Mouse (Mus musculus): ENCODE data around the gene Dock4. TPM values are rescaled to one million over a fixed set of nuclear protein-coding genes. Genes with fewer than 3 reads are reported as not detected.

Gene Dock4
- polyA plus RNA-seq, 1 experiment: 2.3 TPM

DNA sequence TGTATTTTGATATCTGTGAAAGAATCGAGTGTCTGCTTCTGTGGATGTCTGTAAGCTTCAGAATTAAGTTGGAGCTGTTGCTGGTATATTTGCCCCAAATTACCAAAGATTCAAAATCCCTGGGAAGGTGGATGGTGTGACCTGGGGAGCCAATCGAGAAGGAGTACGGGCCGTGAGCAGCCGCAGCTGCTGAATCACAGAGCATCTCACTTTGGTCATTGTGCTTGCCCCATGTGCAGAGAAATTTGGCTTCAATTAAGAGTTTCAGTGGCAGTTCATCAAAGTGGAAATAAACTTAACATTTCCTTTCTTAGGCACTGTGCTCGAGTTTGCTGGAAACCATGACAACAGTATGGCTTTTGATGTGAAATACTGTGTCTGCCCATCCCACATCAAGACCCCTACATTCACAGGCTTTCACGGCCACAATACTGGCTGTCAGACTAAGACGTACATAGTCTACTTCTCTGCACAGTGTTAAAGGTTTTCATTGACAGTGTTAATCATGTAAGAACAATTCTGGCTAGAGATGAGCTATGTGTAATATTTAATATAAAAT, 321.6 kb downstream of the Dock4 start:
- WGBS: 83% methylated on average over 8 of the region's 8 CpGs
- DNase-seq: no peak

DNA sequence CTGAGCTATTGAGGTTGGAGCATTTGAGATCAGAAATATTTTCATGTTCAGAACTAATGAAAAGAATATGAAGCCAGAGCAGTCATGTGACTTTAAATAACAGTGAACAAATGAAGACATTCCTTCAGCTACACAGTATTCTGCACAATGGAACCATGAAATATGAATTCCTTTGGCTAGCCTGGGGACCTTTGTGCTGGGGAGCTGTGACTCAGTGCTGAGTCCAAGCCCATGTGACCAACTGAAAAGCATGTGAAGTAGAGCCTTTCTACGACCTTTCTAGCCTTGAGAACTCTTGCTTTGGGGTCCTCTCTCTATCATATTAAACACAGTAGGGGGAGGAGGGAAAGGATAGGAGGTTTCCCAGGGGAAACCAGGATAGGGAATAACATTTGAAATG, 327.3 kb downstream of the Dock4 start:
- no peaks in the 10 kb centered on the region for H3K27me3 ChIP-seq (ENCODE audit: control insufficient read depth, insufficient read depth, low read length)
- no peaks in the 10 kb centered on the region for H3K36me3 ChIP-seq (ENCODE audit: control insufficient read depth, insufficient read depth, low read length)
- DNase-seq: no peak
- H3K4me1 ChIP-seq (replicated peaks; ENCODE audit: control insufficient read depth, insufficient read depth, low read length): no peaks in the 10 kb centered on the region
- H3K4me3 ChIP-seq (ENCODE audit: control insufficient read depth, insufficient read depth, low read length): no peak overlapping the region
- WGBS: 95% methylated on average over 1 of the region's 1 CpGs
- TF ChIP-seq CTCF (IDR thresholded peaks at IDR 0.05; ENCODE audit: borderline replicate concordance, control insufficient read depth, extremely low read depth, insufficient read depth, low read length, poor library complexity): no peak
- no peak for TF ChIP-seq POLR2A (IDR thresholded peaks at IDR 0.05; ENCODE audit: control insufficient read depth, extremely low read depth, insufficient read depth, low read length, poor library complexity)
- no peak overlapping the region for H3K27ac ChIP-seq (ENCODE audit: control insufficient read depth, insufficient read depth, low read length)

More for the DNA sequence above, 321.6 kb downstream of the Dock4 start:
- Histone ChIP-seq H3K4me3 (ENCODE audit: control insufficient read depth, insufficient read depth, low read length) (no peak overlapping the region), H3K27me3 (ENCODE audit: control insufficient read depth, insufficient read depth, low read length) (no peaks in the 10 kb centered on the region), H3K36me3 (ENCODE audit: control insufficient read depth, insufficient read depth, low read length) (no peaks in the 10 kb centered on the region), H3K4me1 (replicated peaks; ENCODE audit: control insufficient read depth, insufficient read depth, low read length) (no peaks in the 10 kb centered on the region), H3K27ac (ENCODE audit: control insufficient read depth, insufficient read depth, low read length) (no peak overlapping the region)
- no peak for TF ChIP-seq POLR2A (IDR thresholded peaks at IDR 0.05; ENCODE audit: control insufficient read depth, extremely low read depth, insufficient read depth, low read length, poor library complexity)
- TF ChIP-seq CTCF (IDR thresholded peaks at IDR 0.05; ENCODE audit: borderline replicate concordance, control insufficient read depth, extremely low read depth, insufficient read depth, low read length, poor library complexity): no peak

DNA sequence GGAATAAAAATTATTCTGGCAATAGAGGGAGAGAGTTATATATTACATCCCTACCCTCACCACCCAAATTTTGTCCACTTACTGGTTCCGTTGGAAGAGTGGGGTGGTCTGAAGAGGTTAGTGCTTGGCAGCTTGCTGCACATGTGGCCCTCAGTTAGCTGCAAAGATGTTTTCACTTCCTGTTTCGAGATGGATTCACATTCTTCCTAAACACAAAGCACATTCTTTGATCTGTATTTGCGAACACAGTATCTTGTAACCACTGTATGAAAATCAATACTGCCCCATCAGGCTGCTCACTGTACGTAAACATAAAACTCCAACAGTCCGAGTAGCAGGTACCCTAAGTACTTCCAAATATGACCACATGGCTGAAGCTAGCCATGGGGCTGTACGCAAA, 335.8 kb downstream of the Dock4 start:
- H3K4me1 ChIP-seq (replicated peaks; ENCODE audit: control insufficient read depth, insufficient read depth, low read length): no peaks in the 10 kb centered on the region
- no peak overlapping the region for H3K4me3 ChIP-seq (ENCODE audit: control insufficient read depth, insufficient read depth, low read length)
- 84% methylated on average over 6 of the region's 6 CpGs for WGBS
- no peaks in the 10 kb centered on the region for H3K27me3 ChIP-seq (ENCODE audit: control insufficient read depth, insufficient read depth, low read length)
- H3K36me3 ChIP-seq (ENCODE audit: control insufficient read depth, insufficient read depth, low read length): no peaks in the 10 kb centered on the region
- H3K27ac ChIP-seq (ENCODE audit: control insufficient read depth, insufficient read depth, low read length): no peak overlapping the region
- DNase-seq: no peak
- TF ChIP-seq POLR2A (IDR thresholded peaks at IDR 0.05; ENCODE audit: control insufficient read depth, extremely low read depth, insufficient read depth, low read length, poor library complexity): no peak
- TF ChIP-seq CTCF (IDR thresholded peaks at IDR 0.05; ENCODE audit: borderline replicate concordance, control insufficient read depth, extremely low read depth, insufficient read depth, low read length, poor library complexity): no peak

DNA sequence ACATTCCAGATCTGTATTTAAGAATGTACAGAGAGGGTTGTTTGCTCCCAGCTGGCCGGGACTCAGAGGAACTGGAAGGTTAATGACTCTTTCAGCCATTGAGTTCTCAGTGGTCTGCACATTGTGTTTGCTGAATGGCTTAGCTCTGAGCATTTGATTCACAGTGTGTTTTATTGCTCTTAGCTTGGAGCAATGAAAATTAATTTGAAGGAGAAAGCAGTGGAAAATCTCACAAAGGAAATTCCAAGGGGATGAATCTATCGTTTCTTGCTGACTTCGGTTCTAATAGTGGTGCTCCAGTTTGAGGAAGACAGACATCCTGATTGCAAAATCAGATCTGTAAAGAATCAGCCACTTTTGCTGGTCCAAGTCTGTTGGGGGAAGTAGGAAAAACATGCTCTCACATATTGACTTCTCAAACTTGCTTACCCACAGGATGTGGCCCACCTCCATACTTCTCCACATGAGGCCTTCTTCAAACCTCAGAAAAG, 342.9 kb downstream of the Dock4 start:
- no peak overlapping the region for H3K27ac ChIP-seq (ENCODE audit: control insufficient read depth, insufficient read depth, low read length)
- H3K27me3 ChIP-seq (ENCODE audit: control insufficient read depth, insufficient read depth, low read length): no peaks in the 10 kb centered on the region
- TF ChIP-seq POLR2A (IDR thresholded peaks at IDR 0.05; ENCODE audit: control insufficient read depth, extremely low read depth, insufficient read depth, low read length, poor library complexity) (no peak), CTCF (IDR thresholded peaks at IDR 0.05; ENCODE audit: borderline replicate concordance, control insufficient read depth, extremely low read depth, insufficient read depth, low read length, poor library complexity) (no peak)
- WGBS: 12% methylated on average over 3 of the region's 3 CpGs
- no peaks in the 10 kb centered on the region for H3K36me3 ChIP-seq (ENCODE audit: control insufficient read depth, insufficient read depth, low read length)
- no peak overlapping the region for H3K4me3 ChIP-seq (ENCODE audit: control insufficient read depth, insufficient read depth, low read length)
- no peak for DNase-seq
- no peaks in the 10 kb centered on the region for H3K4me1 ChIP-seq (replicated peaks; ENCODE audit: control insufficient read depth, insufficient read depth, low read length)

DNA sequence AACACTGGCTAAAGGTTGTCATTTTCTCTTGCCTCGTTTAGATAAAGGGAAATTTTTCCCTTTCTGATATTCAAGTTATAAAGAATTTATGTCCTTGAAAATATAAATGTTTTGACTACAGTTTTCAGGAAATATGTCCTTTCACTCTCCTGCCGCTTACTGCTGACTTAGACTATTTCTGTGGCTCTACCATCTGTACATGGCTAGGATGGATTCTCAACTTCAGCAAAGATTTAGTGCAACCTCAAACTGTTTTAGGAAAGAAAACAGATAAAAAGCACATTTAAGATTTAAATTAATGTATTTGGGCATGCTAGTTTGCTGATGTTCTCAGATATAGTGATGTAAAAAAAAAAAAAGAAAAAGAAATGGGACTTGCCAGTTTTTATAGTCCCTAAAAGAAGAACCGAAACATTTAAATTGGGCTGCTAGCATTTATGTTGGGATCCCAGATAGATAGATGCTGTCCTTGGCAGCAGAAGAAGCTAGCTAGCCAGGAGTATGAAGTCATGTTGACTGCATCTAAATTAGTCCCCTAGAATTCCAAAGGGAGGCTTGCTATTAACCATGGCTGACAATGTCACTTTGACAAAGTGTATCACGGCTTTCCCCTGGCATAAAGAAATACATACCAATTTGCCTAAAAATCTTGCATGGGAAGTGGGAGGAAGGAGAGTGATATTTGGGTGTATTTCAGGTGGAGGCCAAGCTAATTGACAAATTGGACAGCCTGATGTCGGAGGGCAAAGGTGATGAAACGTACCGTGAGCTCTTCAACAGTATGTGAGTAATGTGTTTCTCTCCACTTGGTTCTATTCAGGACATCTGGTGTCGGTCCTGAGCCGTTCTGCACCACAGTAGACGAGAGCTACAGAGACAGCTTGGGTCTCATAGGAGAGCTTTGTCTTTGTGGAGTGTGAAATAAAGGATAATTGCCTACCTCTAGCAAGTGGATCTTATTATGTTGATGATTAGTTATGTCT, 343.9 kb downstream of the Dock4 start:
- Histone ChIP-seq H3K27me3 (ENCODE audit: control insufficient read depth, insufficient read depth, low read length) (no peaks in the 10 kb centered on the region), H3K36me3 (ENCODE audit: control insufficient read depth, insufficient read depth, low read length) (no peaks in the 10 kb centered on the region), H3K4me3 (ENCODE audit: control insufficient read depth, insufficient read depth, low read length) (no peak overlapping the region), H3K4me1 (replicated peaks; ENCODE audit: control insufficient read depth, insufficient read depth, low read length) (no peaks in the 10 kb centered on the region), H3K27ac (ENCODE audit: control insufficient read depth, insufficient read depth, low read length) (no peak overlapping the region)
- TF ChIP-seq POLR2A (IDR thresholded peaks at IDR 0.05; ENCODE audit: control insufficient read depth, extremely low read depth, insufficient read depth, low read length, poor library complexity) (no peak), CTCF (IDR thresholded peaks at IDR 0.05; ENCODE audit: borderline replicate concordance, control insufficient read depth, extremely low read depth, insufficient read depth, low read length, poor library complexity) (no peak)
- WGBS: 90% methylated on average over 10 of the region's 10 CpGs
- DNase-seq: no peak

DNA sequence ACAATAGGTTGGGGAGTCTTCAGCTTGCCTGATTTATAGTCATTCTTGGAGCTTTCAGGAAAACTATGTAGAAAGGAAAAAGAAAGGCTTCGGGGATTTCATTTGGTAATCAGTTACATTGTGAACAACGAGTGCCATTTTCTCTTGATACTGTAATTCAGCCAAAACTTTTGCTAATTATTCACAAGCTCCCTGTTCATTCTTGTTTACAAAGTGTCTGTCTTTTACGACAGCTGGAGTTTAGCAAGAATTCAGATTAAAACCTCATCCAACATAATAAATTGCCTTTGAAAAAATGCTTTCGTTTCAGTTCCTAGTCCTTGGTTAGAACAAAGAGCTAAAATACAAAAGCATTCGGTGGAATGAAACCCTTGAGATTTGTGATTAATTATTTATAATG, 345.5 kb downstream of the Dock4 start:
- TF ChIP-seq POLR2A (IDR thresholded peaks at IDR 0.05; ENCODE audit: control insufficient read depth, extremely low read depth, insufficient read depth, low read length, poor library complexity) (no peak), CTCF (IDR thresholded peaks at IDR 0.05; ENCODE audit: borderline replicate concordance, control insufficient read depth, extremely low read depth, insufficient read depth, low read length, poor library complexity) (no peak)
- H3K27me3 ChIP-seq (ENCODE audit: control insufficient read depth, insufficient read depth, low read length): no peaks in the 10 kb centered on the region

More for the DNA sequence above, 345.5 kb downstream of the Dock4 start:
- Histone ChIP-seq H3K27ac (ENCODE audit: control insufficient read depth, insufficient read depth, low read length) (no peak overlapping the region), H3K36me3 (ENCODE audit: control insufficient read depth, insufficient read depth, low read length) (no peaks in the 10 kb centered on the region), H3K4me3 (ENCODE audit: control insufficient read depth, insufficient read depth, low read length) (no peak overlapping the region), H3K4me1 (replicated peaks; ENCODE audit: control insufficient read depth, insufficient read depth, low read length) (no peaks in the 10 kb centered on the region)
- 86% methylated on average over 5 of the region's 5 CpGs for WGBS
- DNase-seq: no peak
